Mouse (Mus musculus): ENCODE data around the gene Elp4.

- TF ChIP-seq POLR2A (IDR thresholded peaks at IDR 0.05; ENCODE audit: control insufficient read depth, low read depth, low read length) = no peak
- no peak for TF ChIP-seq CTCF (IDR thresholded peaks at IDR 0.05; ENCODE audit: control insufficient read depth, insufficient read depth, insufficient replicate concordance, low read depth, low read length)
These were observed 114.4 kb downstream of the Elp4 start for GRCm38 (mm10) chr2:105789936-105790335.
